Mouse (Mus musculus): Measurements from ENCODE around the gene Cbx4. TPM values are rescaled to one million over a fixed set of nuclear protein-coding genes. Genes with fewer than 3 reads are reported as not detected.
A peak's percentile ranks its signal among the peaks of the same experiment; 100 is the strongest.
"Not testable (repeated sequence)": the region's sequence is repeated elsewhere in the genome, so short reads cannot be mapped to it uniquely, and the experiment has no call there.

Cbx4 gene
- total RNA-seq, 2 experiments from 2014 or later: 69.7 to 76.8 TPM

- no peak for DNase-seq (ENCODE audit: low spot score in 2 of 2)
Observed at GRCm38 (mm10) chr11:119112721-119113120, 26.7 kb upstream of the Cbx4 start.

- DNase-seq (ENCODE audit: low spot score in 2 of 2): no peak
Observed at GRCm38 (mm10) chr11:119111345-119111744, 25.3 kb upstream of the Cbx4 start.

- DNase-seq (ENCODE audit: low spot score in 2 of 2): no peak
Observed at GRCm38 (mm10) chr11:119109415-119110071, 23.5 kb upstream of the Cbx4 start.

GRCm38 (mm10) chr11:119108573-119109263 is 22.7 kb upstream of the Cbx4 start:
- DNase-seq (ENCODE audit: low spot score in 2 of 2): no peak

- DNase-seq (ENCODE audit: low spot score in 2 of 2): no peak
Observed at GRCm38 (mm10) chr11:119106289-119106688, 20.3 kb upstream of the Cbx4 start.

- DNase-seq (ENCODE audit: low spot score in 2 of 2): peak in 1 of 2 experiments; percentile 3
Observed at GRCm38 (mm10) chr11:119105748-119106147, 19.7 kb upstream of the Cbx4 start.

- DNase-seq (ENCODE audit: low spot score in 2 of 2): no peak
Observed at GRCm38 (mm10) chr11:119105071-119105609, 19.1 kb upstream of the Cbx4 start.

- no peak for DNase-seq (ENCODE audit: low spot score in 2 of 2)
Observed at GRCm38 (mm10) chr11:119103991-119104390, 18.0 kb upstream of the Cbx4 start.

- DNase-seq (ENCODE audit: low spot score in 2 of 2): not testable (repeated sequence)
Observed at GRCm38 (mm10) chr11:119100355-119100754, 14.3 kb upstream of the Cbx4 start.

GRCm38 (mm10) chr11:119098202-119098601 is 12.2 kb upstream of the Cbx4 start:
- DNase-seq (ENCODE audit: low spot score in 2 of 2): no peak

- DNase-seq (ENCODE audit: low spot score in 2 of 2): no peak
Observed at GRCm38 (mm10) chr11:119095441-119095840, 9.4 kb upstream of the Cbx4 start.

- DNase-seq (ENCODE audit: low spot score in 2 of 2): no peak
Observed at GRCm38 (mm10) chr11:119093322-119093721, 7.3 kb upstream of the Cbx4 start.

- no peak for DNase-seq (ENCODE audit: low spot score in 2 of 2)
Observed at GRCm38 (mm10) chr11:119092286-119092685, 6.3 kb upstream of the Cbx4 start.

GRCm38 (mm10) chr11:119091598-119091991 is 5.6 kb upstream of the Cbx4 start:
- no peak for DNase-seq (ENCODE audit: low spot score in 2 of 2)

- DNase-seq (ENCODE audit: low spot score in 2 of 2): peak in 1 of 2 experiments; percentile 51
Observed at GRCm38 (mm10) chr11:119090961-119091597, 5.1 kb upstream of the Cbx4 start.

- no peak for DNase-seq (ENCODE audit: low spot score in 2 of 2)
Observed at GRCm38 (mm10) chr11:119090076-119090960, 4.3 kb upstream of the Cbx4 start.

- no peak for DNase-seq (ENCODE audit: low spot score in 2 of 2)
Observed at GRCm38 (mm10) chr11:119089235-119090075, 3.4 kb upstream of the Cbx4 start.

- DNase-seq (ENCODE audit: low spot score in 2 of 2): no peak
Observed at GRCm38 (mm10) chr11:119088391-119089234, 2.6 kb upstream of the Cbx4 start.

Data from adrenal gland, postnatal 4 days (tissue).